Mouse (Mus musculus) hindbrain, embryonic 16.5 days (tissue): ENCODE measurements around the gene Fam78a. TPM values are rescaled to one million over a fixed set of nuclear protein-coding genes. Genes with fewer than 3 reads are reported as not detected.

ENCODE experiments used
- ATAC-seq: fragments of 200-750 bp; cut with Nextera tagmentation; 2 replicates; pipeline ENCODE4 v1.8.0; 2017; ENCODE audit warnings: moderate TSS enrichment, moderate library complexity
- H3K27ac ChIP-seq: fragments of 300-500 bp; sonication (generic); 2 replicates; pipeline ENCODE4 v1.5.1; 2014; ENCODE audit warnings: low read depth, mild to moderate bottlenecking, control low read depth, low read length, moderate library complexity
- H3K27me3 ChIP-seq: fragments of 300-500 bp; sonication (generic); replicated peaks from 2 replicates; pipeline ENCODE4 v1.6.1; 2014; ENCODE audit warnings: low read length; ENCODE audit not compliant: control insufficient read depth, insufficient read depth
- H3K36me3 ChIP-seq: fragments of 300-500 bp; sonication (generic); 2 replicates; pipeline ENCODE4 v1.6.1; 2014; ENCODE audit warnings: mild to moderate bottlenecking, low read length, moderate library complexity, mixed read lengths; ENCODE audit not compliant: control insufficient read depth, insufficient read depth
- H3K4me1 ChIP-seq: fragments of 300-500 bp; sonication (generic); 2 replicates; pipeline ENCODE4 v1.6.1; 2014; ENCODE audit warnings: low read depth, low read length; ENCODE audit not compliant: control insufficient read depth, insufficient read depth
- H3K4me2 ChIP-seq: fragments of 300-500 bp; sonication (generic); 2 replicates; pipeline ENCODE4 v1.6.1; 2014; ENCODE audit warnings: mild to moderate bottlenecking, low read length, control low read depth, moderate library complexity
- H3K4me3 ChIP-seq: fragments of 300-500 bp; sonication (generic); 2 replicates; pipeline ENCODE4 v1.5.1; 2014; ENCODE audit warnings: mild to moderate bottlenecking, low read length, control low read depth, moderate library complexity
- H3K9ac ChIP-seq: fragments of 300-500 bp; sonication (generic); 2 replicates; pipeline ENCODE4 v1.6.1; 2014; ENCODE audit warnings: low read depth, mild to moderate bottlenecking, control low read depth, low read length, moderate library complexity
- H3K9me3 ChIP-seq: fragments of 300-500 bp; sonication (generic); 2 replicates; pipeline ENCODE4 v1.6.1; 2014; ENCODE audit warnings: mild to moderate bottlenecking, low read length, moderate library complexity; ENCODE audit not compliant: control insufficient read depth
- whole genome bisulfite sequencing: fragments of 180-500 bp; shearing (Covaris S2); extraction: QIAGEN DNeasy Blood & Tissue Kit; methylation state at CpG from one replicate; pipeline ENCODE4 v1.1.7; 2014; 5-methylcytosine and 5-hydroxymethylcytosine counted together
- polyA plus RNA-seq: library from polyadenylated mRNA; unstranded; fragments of >200 nt; fragmentation: Nextera tagmentation; extraction: Ambion mirVana; gene quantifications from 2 replicates; pipeline ENCODE4 v1.2.1, GENCODE M21; 2015

The Fam78a gene
- polyA plus RNA-seq, 1 experiment from 2014 or later = 0.50 TPM

- H3K9ac ChIP-seq = no peak overlapping the region
- ATAC-seq = peak; percentile 42; the same call in 1 of the 2 replicates
- no peaks in the 10 kb centered on the region for H3K27me3 ChIP-seq
- no peaks in the 10 kb centered on the region for H3K9me3 ChIP-seq
- no peak overlapping the region for H3K4me3 ChIP-seq
- no peak overlapping the region for H3K4me2 ChIP-seq
- H3K36me3 ChIP-seq = peaks cover 6% of the 10 kb centered on the region
- 39% methylated on average over 16 of the region's 16 CpGs for WGBS
- 0 out of 2 replicates have a peak, but pooled peaks cover 2% of the 10 kb centered on the region for H3K4me1 ChIP-seq
- H3K27ac ChIP-seq = no peak overlapping the region
These were observed 20.7 kb upstream of the Fam78a start for GRCm38 (mm10) chr2:32105117-32105913.

GRCm38 (mm10) chr2:32104122-32104521 lies 19.5 kb upstream of the Fam78a start:
- Histone ChIP-seq H3K4me2 (no peak overlapping the region), H3K4me1 (0 out of 2 replicates have a peak, but pooled peaks cover 2% of the 10 kb centered on the region), H3K9me3 (no peaks in the 10 kb centered on the region), H3K4me3 (no peak overlapping the region), H3K27me3 (no peaks in the 10 kb centered on the region), H3K36me3 (peaks cover 10% of the 10 kb centered on the region), H3K9ac (no peak overlapping the region), H3K27ac (no peak overlapping the region)
- WGBS = 81% methylated on average over 7 of the region's 7 CpGs
- ATAC-seq = no peak

GRCm38 (mm10) chr2:32103557-32103956 lies 18.9 kb upstream of the Fam78a start:
- 81% methylated on average over 7 of the region's 7 CpGs for WGBS
- Histone ChIP-seq H3K9me3 (no peaks in the 10 kb centered on the region), H3K36me3 (peaks cover 9% of the 10 kb centered on the region), H3K27ac (no peak overlapping the region), H3K9ac (no peak overlapping the region), H3K4me3 (no peak overlapping the region), H3K27me3 (no peaks in the 10 kb centered on the region), H3K4me2 (no peak overlapping the region), H3K4me1 (0 out of 2 replicates have a peak, but pooled peaks cover 2% of the 10 kb centered on the region)
- no peak for ATAC-seq

- H3K9me3 ChIP-seq = no peaks in the 10 kb centered on the region
- H3K4me3 ChIP-seq = no peak overlapping the region
- WGBS = 57% methylated on average over 5 of the region's 5 CpGs
- no peak for ATAC-seq
- no peak overlapping the region for H3K4me2 ChIP-seq
- H3K27ac ChIP-seq = no peak overlapping the region
- H3K36me3 ChIP-seq = peaks cover 8% of the 10 kb centered on the region; the same call in 1 of the 2 replicates
- no peaks in the 10 kb centered on the region for H3K27me3 ChIP-seq
- 0 out of 2 replicates have a peak, but pooled peaks cover 2% of the 10 kb centered on the region for H3K4me1 ChIP-seq
- H3K9ac ChIP-seq = no peak overlapping the region
These were observed 18.3 kb upstream of the Fam78a start for GRCm38 (mm10) chr2:32102944-32103343.

GRCm38 (mm10) chr2:32096122-32096420 lies 11.4 kb upstream of the Fam78a start:
- Histone ChIP-seq H3K4me1 (peaks cover 17% of the 10 kb centered on the region), H3K4me2 (peak overlapping the region; percentile 87), H3K9me3 (no peaks in the 10 kb centered on the region), H3K9ac (peak overlapping the region; percentile 86), H3K27ac (peak overlapping the region; percentile 77), H3K4me3 (peak overlapping the region; percentile 68), H3K27me3 (no peaks in the 10 kb centered on the region), H3K36me3 (peaks cover 8% of the 10 kb centered on the region; the same call in 1 of the 2 replicates)
- ATAC-seq = peak; percentile 18
- 69% methylated on average over 10 of the region's 10 CpGs for WGBS

GRCm38 (mm10) chr2:32095351-32096121 lies 10.9 kb upstream of the Fam78a start, which contains the start of gene Plpp7:
Gene Plpp7, plus strand, starts transcription at chr2:32095528.
- WGBS = 29% methylated on average over 22 of the region's 22 CpGs
- Histone ChIP-seq H3K9me3 (no peaks in the 10 kb centered on the region), H3K36me3 (peaks cover 6% of the 10 kb centered on the region; the same call in 1 of the 2 replicates), H3K4me1 (peaks cover 17% of the 10 kb centered on the region), H3K27ac (peak within 1 kb of the TSS; percentile 77), H3K9ac (peak within 1 kb of the TSS; percentile 86), H3K4me2 (peak within 1 kb of the TSS; percentile 87), H3K4me3 (peak within 1 kb of the TSS; percentile 68), H3K27me3 (no peaks in the 10 kb centered on the region)
- ATAC-seq = peak; percentile 97

- H3K27ac ChIP-seq = no peak overlapping the region
- H3K4me3 ChIP-seq = no peak overlapping the region
- no peaks in the 10 kb centered on the region for H3K36me3 ChIP-seq
- no peak overlapping the region for H3K9ac ChIP-seq
- ATAC-seq = no peak
- H3K4me2 ChIP-seq = no peak overlapping the region
- no peaks in the 10 kb centered on the region; the same call in 1 of the 2 replicates for H3K27me3 ChIP-seq
- peaks cover 17% of the 10 kb centered on the region for H3K4me1 ChIP-seq
- 81% methylated on average over 7 of the region's 7 CpGs for WGBS
- no peaks in the 10 kb centered on the region for H3K9me3 ChIP-seq
These were observed 9.5 kb upstream of the Fam78a start for GRCm38 (mm10) chr2:32094001-32094707.

GRCm38 (mm10) chr2:32091956-32092355 lies 7.3 kb upstream of the Fam78a start:
- ATAC-seq = no peak
- WGBS = 75% methylated on average over 3 of the region's 3 CpGs

More at GRCm38 (mm10) chr2:32091956-32092355, 7.3 kb upstream of the Fam78a start:
- Histone ChIP-seq H3K4me1 (peaks cover 20% of the 10 kb centered on the region), H3K27ac (no peak overlapping the region), H3K4me3 (no peak overlapping the region), H3K9ac (no peak overlapping the region), H3K36me3 (no peaks in the 10 kb centered on the region), H3K4me2 (no peak overlapping the region), H3K9me3 (no peaks in the 10 kb centered on the region), H3K27me3 (peaks cover 2% of the 10 kb centered on the region; the same call in 1 of the 2 replicates)
